ENCODE assay signal across 19 mouse cellular contexts in genomic region chr5:110976721-110977120, GRCm38 (mm10).
"Had no signal": no experiment of that assay in that cellular context is flagged by ENCODE, and none has a peak within 500 bp of the region (broad histone marks: within the 10 kb centered on the region; RNA-seq: fewer than 3 reads in every experiment).

No protein-coding gene starts in this region.

- ATAC-seq: liver, postnatal 0 days; midbrain, embryonic 16.5 days had no signal

- H3K4me1 ChIP-seq: liver, embryonic 15.5 days had no signal

- H3K9ac ChIP-seq: liver, embryonic 15.5 days; liver, postnatal 0 days; lung, embryonic 14.5 days; midbrain, embryonic 12.5 days; neural tube, embryonic 13.5 days; neural tube, embryonic 15.5 days had no signal

- H3K4me2 ChIP-seq: liver, embryonic 15.5 days; lung, embryonic 14.5 days; midbrain, embryonic 12.5 days; neural tube, embryonic 13.5 days; neural tube, embryonic 15.5 days had no signal

- H3K27me3 ChIP-seq: neural tube, embryonic 13.5 days; neural tube, embryonic 15.5 days had no signal

- H3K4me3 ChIP-seq: liver, embryonic 15.5 days; megakaryocyte, embryonic 14.5 days; midbrain, embryonic 12.5 days; myocyte; neural tube, embryonic 13.5 days; neural tube, embryonic 15.5 days had no signal

- H3K27ac ChIP-seq: liver, embryonic 15.5 days; macrophage; midbrain, embryonic 12.5 days; neural tube, embryonic 13.5 days; neural tube, embryonic 15.5 days had no signal

- H3K9me3 ChIP-seq: liver, embryonic 15.5 days; midbrain, embryonic 12.5 days; neural tube, embryonic 15.5 days had no signal

- DNase-seq: liver, postnatal 0 days; lung, embryonic 14.5 days; midbrain, embryonic 14.5 days; retina, postnatal 1 day; right cerebral cortex, adult 18-20 months; right cerebral cortex, postnatal 25 days; right cerebral cortex, postnatal 4 days; spleen, adult 18-20 months; thymus, adult 18-20 months; thymus, postnatal 14 days; thymus, postnatal 36 days had no signal

- H3K36me3 ChIP-seq: liver, embryonic 15.5 days; midbrain, embryonic 12.5 days; neural tube, embryonic 13.5 days; neural tube, embryonic 15.5 days had no signal
